Mouse (Mus musculus): Measurements from ENCODE around the gene Rpl5. TPM values are rescaled to one million over a fixed set of nuclear protein-coding genes. Genes with fewer than 3 reads are reported as not detected.

Rpl5 gene
- 24.1 and 29.9 TPM in 2 replicates for polyA plus RNA-seq (2012; rRNA removed)

- TF ChIP-seq POLR2A (IDR thresholded peaks at IDR 0.05; ENCODE audit: low read depth, low read length) (peak; percentile 91), CTCF (IDR thresholded peaks at IDR 0.05; ENCODE audit: extremely low read depth, insufficient read depth, insufficient read length, insufficient replicate concordance) (peak; percentile 96)
- Histone ChIP-seq H3K4me3 (ENCODE audit: extremely low read depth, insufficient read depth, insufficient read length) (peak within 1 kb of the TSS; percentile 98), H3K4me1 (ENCODE audit: control insufficient read depth, insufficient read depth, insufficient read length) (no peaks in the 10 kb centered on the region), H3K27ac (ENCODE audit: insufficient read depth, low read length) (peak within 1 kb of the TSS; percentile 83), H3K36me3 (ENCODE audit: control insufficient read depth, insufficient read depth, low read length) (peaks cover 18% of the 10 kb centered on the region), H3K27me3 (ENCODE audit: control insufficient read depth, insufficient read depth, low read length) (no peaks in the 10 kb centered on the region)
- peak; percentile 91 to 93 for DNase-seq (ENCODE audit: low read depth in 1 of 2, low spot score in 2 of 2)
- 4% methylated on average over 66 of the region's 66 CpGs for WGBS
Observed at GRCm38 (mm10) chr5:107900206-107901013, at the start of gene Rpl5. Rpl5 (plus strand) TSS chr5:107900502.

DNA sequence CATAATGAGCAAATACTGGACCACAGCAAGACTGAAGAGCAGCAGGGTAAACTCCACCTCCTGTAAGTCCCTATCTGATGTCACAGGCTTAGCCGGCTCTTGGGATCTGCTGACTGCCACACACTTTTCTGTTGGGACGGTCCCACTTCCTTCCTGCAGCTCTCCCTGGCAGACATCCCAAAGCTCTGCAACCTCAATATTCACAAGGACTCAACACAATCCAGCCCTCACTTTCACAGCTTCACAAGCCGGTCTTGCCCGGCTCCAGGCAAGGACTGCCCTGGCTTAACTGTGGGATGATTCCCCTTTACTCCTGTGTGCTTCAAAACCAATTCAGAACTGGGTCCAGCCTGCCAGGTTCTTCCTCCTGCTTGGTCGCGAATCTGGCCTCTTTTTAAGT lies 46.5 kb upstream of the Rpl5 start:
- 53% methylated on average over 6 of the region's 6 CpGs for WGBS
- no peaks in the 10 kb centered on the region for H3K4me1 ChIP-seq (ENCODE audit: control insufficient read depth, insufficient read depth, insufficient read length)
- H3K27me3 ChIP-seq (ENCODE audit: control insufficient read depth, insufficient read depth, low read length), result no peaks in the 10 kb centered on the region
- TF ChIP-seq CTCF (IDR thresholded peaks at IDR 0.05; ENCODE audit: extremely low read depth, insufficient read depth, insufficient read length, insufficient replicate concordance), result no peak
- no peak for TF ChIP-seq POLR2A (IDR thresholded peaks at IDR 0.05; ENCODE audit: low read depth, low read length)
- no peak for DNase-seq (ENCODE audit: low read depth in 1 of 2, low spot score in 2 of 2)
- no peak overlapping the region for H3K27ac ChIP-seq (ENCODE audit: insufficient read depth, low read length)
- no peak overlapping the region for H3K4me3 ChIP-seq (ENCODE audit: extremely low read depth, insufficient read depth, insufficient read length)
- H3K36me3 ChIP-seq (ENCODE audit: control insufficient read depth, insufficient read depth, low read length), result no peaks in the 10 kb centered on the region

- Histone ChIP-seq H3K27ac (ENCODE audit: insufficient read depth, low read length) (no peak overlapping the region), H3K4me1 (ENCODE audit: control insufficient read depth, insufficient read depth, insufficient read length) (no peaks in the 10 kb centered on the region), H3K36me3 (ENCODE audit: control insufficient read depth, insufficient read depth, low read length) (no peaks in the 10 kb centered on the region), H3K27me3 (ENCODE audit: control insufficient read depth, insufficient read depth, low read length) (no peaks in the 10 kb centered on the region), H3K4me3 (ENCODE audit: extremely low read depth, insufficient read depth, insufficient read length) (no peak overlapping the region)
- DNase-seq (ENCODE audit: low read depth in 1 of 2, low spot score in 2 of 2), result no peak
- no peak for TF ChIP-seq CTCF (IDR thresholded peaks at IDR 0.05; ENCODE audit: extremely low read depth, insufficient read depth, insufficient read length, insufficient replicate concordance)
- no peak for TF ChIP-seq POLR2A (IDR thresholded peaks at IDR 0.05; ENCODE audit: low read depth, low read length)
- WGBS, result 76% methylated on average over 3 of the region's 3 CpGs
Observed at GRCm38 (mm10) chr5:107854556-107854955, 45.7 kb upstream of the Rpl5 start.

- WGBS, result 38% methylated on average over 2 of the region's 2 CpGs
- no peak for DNase-seq (ENCODE audit: low read depth in 1 of 2, low spot score in 2 of 2)
- no peak for TF ChIP-seq POLR2A (IDR thresholded peaks at IDR 0.05; ENCODE audit: low read depth, low read length)
- TF ChIP-seq CTCF (IDR thresholded peaks at IDR 0.05; ENCODE audit: extremely low read depth, insufficient read depth, insufficient read length, insufficient replicate concordance), result no peak
Observed at GRCm38 (mm10) chr5:107855546-107855945, 44.8 kb upstream of the Rpl5 start.

DNA sequence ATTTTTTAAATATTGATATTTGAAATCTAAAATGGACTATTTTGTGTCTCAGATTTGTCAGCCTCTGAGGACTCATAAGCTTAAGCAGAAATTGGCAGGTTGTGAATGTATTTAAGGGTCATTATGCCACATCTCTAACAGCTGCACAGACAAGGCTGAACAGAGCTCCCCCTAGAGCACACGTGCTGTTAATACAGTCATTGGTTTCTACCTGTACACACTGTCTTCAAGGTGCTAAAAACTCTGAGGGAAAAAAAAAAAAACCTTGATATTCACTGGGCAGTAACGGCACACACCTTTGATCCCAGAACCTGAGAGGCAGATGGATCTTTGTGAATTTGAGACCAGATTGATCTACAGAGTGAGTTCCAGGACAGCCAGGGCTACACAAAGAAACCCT lies 41.3 kb upstream of the Rpl5 start:
- WGBS, result 55% methylated on average over 2 of the region's 2 CpGs
- Histone ChIP-seq H3K36me3 (ENCODE audit: control insufficient read depth, insufficient read depth, low read length) (no peaks in the 10 kb centered on the region), H3K27me3 (ENCODE audit: control insufficient read depth, insufficient read depth, low read length) (no peaks in the 10 kb centered on the region), H3K4me1 (ENCODE audit: control insufficient read depth, insufficient read depth, insufficient read length) (no peaks in the 10 kb centered on the region), H3K27ac (ENCODE audit: insufficient read depth, low read length) (no peak overlapping the region), H3K4me3 (ENCODE audit: extremely low read depth, insufficient read depth, insufficient read length) (no peak overlapping the region)
- peak; percentile 7 to 23 for DNase-seq (ENCODE audit: low read depth in 1 of 2, low spot score in 2 of 2)
- no peak for TF ChIP-seq POLR2A (IDR thresholded peaks at IDR 0.05; ENCODE audit: low read depth, low read length)
- TF ChIP-seq CTCF (IDR thresholded peaks at IDR 0.05; ENCODE audit: extremely low read depth, insufficient read depth, insufficient read length, insufficient replicate concordance), result peak; percentile 27; the same call in 1 of the 2 replicates

More at GRCm38 (mm10) chr5:107855546-107855945, 44.8 kb upstream of the Rpl5 start:
- no peak overlapping the region for H3K27ac ChIP-seq (ENCODE audit: insufficient read depth, low read length)
- no peaks in the 10 kb centered on the region for H3K4me1 ChIP-seq (ENCODE audit: control insufficient read depth, insufficient read depth, insufficient read length)
- H3K4me3 ChIP-seq (ENCODE audit: extremely low read depth, insufficient read depth, insufficient read length), result no peak overlapping the region
- H3K36me3 ChIP-seq (ENCODE audit: control insufficient read depth, insufficient read depth, low read length), result no peaks in the 10 kb centered on the region
- no peaks in the 10 kb centered on the region for H3K27me3 ChIP-seq (ENCODE audit: control insufficient read depth, insufficient read depth, low read length)

GRCm38 (mm10) chr5:107863971-107864370 lies 36.3 kb upstream of the Rpl5 start:
- Histone ChIP-seq H3K4me1 (ENCODE audit: control insufficient read depth, insufficient read depth, insufficient read length) (peaks cover 3% of the 10 kb centered on the region), H3K27me3 (ENCODE audit: control insufficient read depth, insufficient read depth, low read length) (0 out of 2 replicates have a peak, but pooled peaks cover 3% of the 10 kb centered on the region), H3K27ac (ENCODE audit: insufficient read depth, low read length) (no peak overlapping the region), H3K4me3 (ENCODE audit: extremely low read depth, insufficient read depth, insufficient read length) (no peak overlapping the region), H3K36me3 (ENCODE audit: control insufficient read depth, insufficient read depth, low read length) (no peaks in the 10 kb centered on the region)
- TF ChIP-seq CTCF (IDR thresholded peaks at IDR 0.05; ENCODE audit: extremely low read depth, insufficient read depth, insufficient read length, insufficient replicate concordance) (no peak), POLR2A (IDR thresholded peaks at IDR 0.05; ENCODE audit: low read depth, low read length) (no peak)
- DNase-seq (ENCODE audit: low read depth in 1 of 2, low spot score in 2 of 2), result no peak
- WGBS, result 97% methylated on average over 3 of the region's 3 CpGs

All from spleen, adult 2 months (tissue).